Mouse (Mus musculus) spleen, adult 18-20 months (tissue): Measurements from ENCODE around the gene Plekhg1.

Source experiments
- DNase-seq, 2 experiments: peaks; one replicate each; pipeline ENCODE4 v3.0.0; 2022; ENCODE audit warnings: mixed read lengths in 2 of 2

Gene Plekhg1

GRCm38 (mm10) chr10:3740148-3740503 lies at the start of gene Plekhg1:
Gene Plekhg1, plus strand, starts transcription at chr10:3740364.
- DNase-seq: peak; percentile 28 to 39

GRCm38 (mm10) chr10:3692791-3693190 lies 47.4 kb upstream of the Plekhg1 start:
- DNase-seq: no peak

- no peak for DNase-seq
Measured at GRCm38 (mm10) chr10:3693699-3694280, 46.4 kb upstream of the Plekhg1 start.

- DNase-seq: no peak
Measured at GRCm38 (mm10) chr10:3695332-3695905, 44.7 kb upstream of the Plekhg1 start.

GRCm38 (mm10) chr10:3696727-3697348 lies 43.3 kb upstream of the Plekhg1 start:
- no peak for DNase-seq

- DNase-seq: no peak
Measured at GRCm38 (mm10) chr10:3697500-3697899, 42.7 kb upstream of the Plekhg1 start.

GRCm38 (mm10) chr10:3700225-3701073 lies 39.7 kb upstream of the Plekhg1 start:
- no peak for DNase-seq

GRCm38 (mm10) chr10:3701832-3702231 lies 38.3 kb upstream of the Plekhg1 start:
- DNase-seq: no peak

- DNase-seq: no peak
Measured at GRCm38 (mm10) chr10:3702585-3702984, 37.6 kb upstream of the Plekhg1 start.

- no peak for DNase-seq
Measured at GRCm38 (mm10) chr10:3706231-3706630, 33.9 kb upstream of the Plekhg1 start.

GRCm38 (mm10) chr10:3710081-3710480 lies 30.1 kb upstream of the Plekhg1 start:
- DNase-seq: no peak

GRCm38 (mm10) chr10:3715302-3715943 lies 24.7 kb upstream of the Plekhg1 start:
- DNase-seq: no peak

GRCm38 (mm10) chr10:3718021-3718865 lies 21.9 kb upstream of the Plekhg1 start:
- DNase-seq: no peak

GRCm38 (mm10) chr10:3720296-3720695 lies 19.9 kb upstream of the Plekhg1 start:
- DNase-seq: no peak

GRCm38 (mm10) chr10:3722339-3722738 lies 17.8 kb upstream of the Plekhg1 start:
- DNase-seq: no peak

GRCm38 (mm10) chr10:3724665-3725064 lies 15.5 kb upstream of the Plekhg1 start:
- no peak for DNase-seq

- DNase-seq: no peak
Measured at GRCm38 (mm10) chr10:3729666-3730065, 10.5 kb upstream of the Plekhg1 start.

GRCm38 (mm10) chr10:3730314-3730713 lies 9.8 kb upstream of the Plekhg1 start:
- no peak for DNase-seq

GRCm38 (mm10) chr10:3737034-3737433 lies 3.1 kb upstream of the Plekhg1 start:
- DNase-seq: no peak

- DNase-seq: peak in 1 of 2 experiments; percentile 9
Measured at GRCm38 (mm10) chr10:3740504-3741388, 582 bp downstream of the Plekhg1 start.

- DNase-seq: no peak
Measured at GRCm38 (mm10) chr10:3741791-3742190, 1.6 kb downstream of the Plekhg1 start.
